Mouse (Mus musculus) liver (tissue): ENCODE data around the gene Fut2.
A peak's percentile ranks its signal among the peaks of the same experiment; 100 is the strongest.

ENCODE experiments used
- DNase-seq: peaks from one replicate; pipeline ENCODE4 v3.0.0-alpha.2; 2020; ENCODE audit warnings: mixed read lengths

Gene Fut2

GRCm38 (mm10) chr7:45666161-45666560, at the start of gene Fut2:
TSS of gene Fut2 (minus strand) at chr7:45666394.
- no peak for DNase-seq

- peak; percentile 97 for DNase-seq
Observed at GRCm38 (mm10) chr7:45715090-45715708, 49.0 kb upstream of the Fut2 start, which contains the start of gene Rpl18. TSS of gene Rpl18 (plus strand) at chr7:45715457.

GRCm38 (mm10) chr7:45714630-45715089, 48.5 kb upstream of the Fut2 start:
- peak; percentile 49 for DNase-seq

- DNase-seq: no peak
Observed at GRCm38 (mm10) chr7:45713881-45714520, 47.8 kb upstream of the Fut2 start.

GRCm38 (mm10) chr7:45713396-45713795, 47.2 kb upstream of the Fut2 start:
- no peak for DNase-seq

GRCm38 (mm10) chr7:45712022-45712757, 46.0 kb upstream of the Fut2 start:
- no peak for DNase-seq

- no peak for DNase-seq
Observed at GRCm38 (mm10) chr7:45711316-45712021, 45.3 kb upstream of the Fut2 start.

- no peak for DNase-seq
Observed at GRCm38 (mm10) chr7:45710477-45711191, 44.4 kb upstream of the Fut2 start.

GRCm38 (mm10) chr7:45709677-45710355, 43.6 kb upstream of the Fut2 start:
- no peak for DNase-seq

GRCm38 (mm10) chr7:45709036-45709435, 42.8 kb upstream of the Fut2 start:
- no peak for DNase-seq

- no peak for DNase-seq
Observed at GRCm38 (mm10) chr7:45708221-45708761, 42.1 kb upstream of the Fut2 start.

- peak; percentile 86 for DNase-seq
Observed at GRCm38 (mm10) chr7:45707375-45707967, 41.3 kb upstream of the Fut2 start.

- peak; percentile 91 for DNase-seq
Observed at GRCm38 (mm10) chr7:45706721-45707241, 40.6 kb upstream of the Fut2 start.

GRCm38 (mm10) chr7:45705873-45706281, 39.7 kb upstream of the Fut2 start:
- peak; percentile 62 for DNase-seq

GRCm38 (mm10) chr7:45705443-45705864, 39.3 kb upstream of the Fut2 start:
- no peak for DNase-seq

GRCm38 (mm10) chr7:45704730-45705442, 38.7 kb upstream of the Fut2 start, which contains the start of gene Dbp:
TSS of gene Dbp (plus strand) at chr7:45705088.
- DNase-seq: peak; percentile 95

- DNase-seq: peak; percentile 52
Observed at GRCm38 (mm10) chr7:45704046-45704559, 37.9 kb upstream of the Fut2 start.

GRCm38 (mm10) chr7:45703521-45704033, 37.4 kb upstream of the Fut2 start:
- DNase-seq: no peak

GRCm38 (mm10) chr7:45702809-45703520, 36.8 kb upstream of the Fut2 start:
- no peak for DNase-seq
